Mouse (Mus musculus): ENCODE measurements around the gene Dtymk.
"Not testable (repeated sequence)": the region's sequence is repeated elsewhere in the genome, so short reads cannot be mapped to it uniquely, and the experiment has no call there.

The Dtymk gene

DNA sequence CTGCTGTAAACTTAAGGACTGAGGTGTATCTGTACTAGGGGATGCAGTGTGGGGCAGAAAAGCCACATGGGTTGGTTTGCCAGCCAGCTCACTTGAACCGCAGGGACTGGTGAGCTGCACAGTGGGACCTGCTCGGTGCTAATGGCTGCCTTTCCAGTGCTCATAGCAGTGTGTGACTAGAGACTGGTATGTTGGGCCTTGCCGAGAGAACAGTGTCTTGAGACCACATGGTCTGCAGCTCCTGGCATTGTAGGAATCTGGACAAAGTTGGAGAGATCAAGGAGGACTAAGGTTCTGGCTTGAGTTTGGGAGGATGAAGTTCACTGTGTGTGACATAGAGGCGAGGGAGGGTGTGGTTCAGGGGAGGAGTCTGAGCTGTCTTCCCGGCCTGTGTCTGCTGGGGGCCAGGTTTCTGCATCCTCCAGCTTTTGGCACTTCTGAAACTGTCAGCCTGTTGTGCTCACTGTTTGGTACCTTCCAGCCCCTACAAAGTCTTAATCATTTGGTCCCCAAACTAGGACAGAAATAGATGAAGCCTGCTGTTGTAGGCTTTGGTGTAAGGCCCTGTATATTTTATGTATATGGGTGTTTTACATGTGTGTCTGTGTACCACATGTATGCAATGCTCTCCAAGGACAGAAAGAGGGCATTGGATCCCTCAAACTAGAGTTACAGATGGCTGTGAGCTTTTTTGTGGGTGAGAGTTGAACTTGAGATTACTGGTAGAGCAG is 3.7 kb upstream of the Dtymk start:
- no peak for DNase-seq (ENCODE audit: extremely low read depth, low read depth)

DNA sequence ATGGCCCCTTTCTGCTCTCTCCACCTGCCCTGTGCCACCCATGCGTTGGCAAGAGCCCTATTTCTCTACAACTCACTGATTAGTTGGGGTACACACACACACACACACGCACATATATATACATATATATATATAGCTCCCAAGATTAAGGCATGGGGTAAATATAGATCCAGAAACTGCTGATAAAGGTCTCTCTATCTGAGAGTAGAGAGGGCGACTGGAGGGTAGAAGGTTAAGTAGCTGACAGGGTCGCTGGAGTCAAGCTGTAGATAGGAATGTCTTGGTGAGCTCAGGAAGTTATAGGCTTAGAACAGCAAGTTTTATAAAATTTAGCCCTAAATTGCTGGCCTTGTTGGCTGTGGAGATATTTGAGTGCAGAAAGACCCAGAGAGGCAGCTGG is 3.1 kb upstream of the Dtymk start:
- no peak for DNase-seq (ENCODE audit: extremely low read depth, low read depth)

DNA sequence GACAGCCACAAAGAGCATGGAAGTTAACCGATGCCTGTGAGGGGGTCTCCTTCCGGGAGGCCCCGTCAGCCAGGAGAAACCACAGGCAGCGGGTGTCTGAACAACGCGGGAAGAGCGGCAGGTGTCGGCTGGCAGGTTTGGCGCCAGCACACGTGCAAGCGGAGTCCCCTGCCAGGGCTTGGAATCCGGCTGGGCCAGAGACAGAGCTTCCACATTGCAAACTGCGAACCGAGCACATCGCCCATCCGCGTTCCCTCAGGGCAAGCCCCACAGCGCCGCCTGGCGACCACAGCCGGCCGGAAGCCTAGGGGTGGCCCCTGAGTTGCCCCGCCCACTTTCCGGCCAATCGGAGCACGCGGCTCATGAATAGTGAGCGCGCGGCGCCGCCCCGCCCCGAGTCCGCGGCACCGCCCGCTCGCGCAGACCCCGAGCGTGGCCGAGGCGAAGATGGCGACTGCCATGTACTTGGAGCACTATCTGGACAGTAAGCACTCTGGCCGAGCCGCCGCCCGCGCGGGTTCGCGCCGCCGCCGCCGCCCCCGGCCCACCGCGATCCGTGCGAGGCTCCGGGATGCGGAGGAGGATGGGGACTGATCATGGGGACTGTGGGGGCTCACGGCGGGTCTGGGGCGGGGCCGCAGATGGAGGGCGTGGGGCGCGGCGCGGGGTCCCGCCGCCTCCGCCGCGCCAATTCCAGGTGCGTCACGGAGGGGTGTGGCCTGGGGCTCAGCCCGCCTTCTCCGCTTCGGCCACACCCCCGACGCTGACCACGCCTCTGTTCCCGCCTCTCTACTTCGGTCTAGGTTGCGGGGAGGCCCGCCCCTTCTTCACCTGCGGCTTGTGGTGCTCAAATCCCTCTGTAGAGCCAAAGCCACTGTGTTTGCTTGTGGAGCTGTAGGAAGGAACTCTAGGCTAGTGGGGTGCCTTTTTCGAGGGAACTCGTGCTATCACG is 2.1 kb upstream of the Dtymk start, which contains the start of gene Ing5:
Gene Ing5 (plus strand): TSS at position 410 of the 952 bp plus-strand sequence.
- peak; percentile 92 for DNase-seq (ENCODE audit: extremely low read depth, low read depth)

DNA sequence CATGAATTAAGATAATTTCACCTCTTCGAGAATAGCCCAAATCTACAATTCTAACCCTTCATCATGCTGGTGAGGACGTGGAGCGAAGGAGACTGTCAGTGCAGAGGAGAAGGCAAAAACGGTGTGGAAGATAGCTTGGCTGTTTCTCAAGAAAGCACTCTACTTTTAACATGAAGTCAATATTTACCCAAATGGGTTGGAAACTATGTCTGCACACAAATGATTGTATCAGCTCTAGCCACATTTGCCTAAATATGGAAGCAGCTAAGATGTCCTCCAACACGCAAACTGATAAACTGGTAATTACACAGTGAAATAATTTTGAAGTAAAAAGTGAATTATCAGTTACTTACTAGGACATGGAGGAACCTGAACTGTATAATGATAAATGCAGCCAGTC is 1.0 kb upstream of the Dtymk start:
- DNase-seq (ENCODE audit: extremely low read depth, low read depth) = peak; percentile 76

DNA sequence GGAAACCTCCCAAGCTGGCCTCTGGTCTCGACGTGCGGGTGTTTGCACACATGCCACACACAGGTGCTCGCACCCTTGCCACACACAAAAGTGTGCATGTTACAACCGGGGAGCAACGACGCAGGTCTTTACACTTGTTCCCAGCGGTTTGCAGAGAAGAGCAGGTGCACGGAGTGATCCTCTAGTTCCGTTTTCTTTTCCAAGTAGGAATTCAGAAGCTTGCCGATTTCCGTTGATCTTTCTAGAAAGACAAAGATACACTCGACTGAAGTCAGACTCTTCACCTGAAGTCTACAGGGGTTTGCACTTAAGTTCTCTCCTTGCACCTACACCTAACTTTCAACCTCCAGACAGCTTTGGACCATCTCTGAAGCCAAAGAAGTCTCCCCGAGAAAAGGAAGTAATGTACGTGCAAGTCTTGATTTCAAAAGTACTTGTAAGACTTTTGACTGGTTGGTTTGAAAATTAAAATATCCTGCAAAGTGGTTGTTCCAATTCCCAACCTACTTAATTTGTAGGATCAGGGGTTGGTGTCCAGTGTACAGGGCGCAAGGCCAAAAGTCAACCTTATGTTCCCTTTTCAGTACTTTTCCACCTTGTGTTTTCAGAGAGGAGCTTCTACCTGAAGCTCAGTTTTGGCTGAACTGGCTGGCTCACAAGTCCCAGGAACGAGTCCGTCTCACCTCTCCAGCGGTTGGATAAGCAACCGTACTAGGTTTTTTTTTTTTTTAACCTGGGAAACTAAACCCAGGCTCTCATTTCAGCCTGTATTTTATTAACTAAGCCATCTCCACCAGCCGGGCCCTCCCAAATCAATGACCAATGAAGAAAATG is 847 bp downstream of the Dtymk start:
- DNase-seq (ENCODE audit: extremely low read depth, low read depth) = peak; percentile 55

DNA sequence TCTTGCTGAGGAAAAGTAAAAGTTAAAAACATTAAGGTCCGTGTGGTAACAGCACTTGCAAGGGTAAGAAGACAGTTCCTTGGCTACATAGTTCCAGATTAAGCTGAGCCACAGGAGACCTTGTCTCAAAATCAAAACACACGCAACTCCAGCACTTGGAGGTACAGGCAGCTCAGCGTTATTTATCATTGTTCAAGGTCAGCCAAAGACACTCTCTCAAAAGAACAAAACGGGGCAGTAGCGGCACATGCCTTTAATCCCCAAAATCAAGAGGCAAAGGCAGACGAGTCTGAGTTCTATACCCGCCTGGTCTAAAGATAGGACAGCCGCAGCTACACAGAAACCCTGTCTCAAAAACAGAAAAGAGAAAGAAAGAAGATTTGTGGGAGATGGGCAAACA is 5.8 kb downstream of the Dtymk start:
- no peak for DNase-seq (ENCODE audit: extremely low read depth, low read depth)

DNA sequence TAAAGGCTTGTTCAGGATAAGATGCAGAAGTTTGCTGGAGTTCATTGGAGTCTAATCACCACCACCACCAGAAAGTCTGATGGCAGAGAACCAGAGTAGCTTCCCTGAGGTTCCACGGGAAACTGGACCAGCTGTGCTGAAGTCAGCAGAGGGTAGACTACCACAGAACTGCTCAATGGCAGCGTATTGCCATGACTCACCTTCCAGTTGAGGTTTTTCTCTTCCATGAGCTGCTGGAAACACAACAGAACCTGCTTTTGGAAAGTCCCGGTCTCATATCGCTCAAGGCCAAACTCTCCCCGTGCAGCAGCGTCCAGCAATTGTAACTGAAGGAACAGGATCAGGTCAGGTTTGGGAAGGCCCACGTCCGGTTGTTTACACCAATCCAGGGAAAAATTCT is 7.2 kb downstream of the Dtymk start:
- no peak for DNase-seq (ENCODE audit: extremely low read depth, low read depth)

DNA sequence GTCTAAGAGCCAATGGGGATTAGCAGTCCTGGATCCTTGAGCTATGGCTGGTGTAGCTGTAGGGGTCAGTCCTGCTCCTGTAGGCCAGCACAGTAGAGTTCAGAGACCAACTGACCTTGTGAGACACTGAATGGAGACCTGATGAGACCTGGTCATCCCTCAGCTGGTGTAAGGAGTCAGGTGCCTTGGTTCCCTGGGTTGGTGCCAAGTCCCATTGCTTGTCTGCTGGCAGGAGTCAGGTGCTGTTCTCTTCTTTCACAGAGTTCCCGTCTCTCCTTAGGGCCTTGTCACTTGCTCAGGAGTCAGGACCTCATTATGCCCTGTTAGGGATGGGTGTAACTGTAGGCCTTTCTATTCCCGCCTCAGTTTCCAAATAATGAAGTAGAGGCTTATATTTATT is 14.8 kb downstream of the Dtymk start:
- DNase-seq (ENCODE audit: extremely low read depth, low read depth) = no peak

DNA sequence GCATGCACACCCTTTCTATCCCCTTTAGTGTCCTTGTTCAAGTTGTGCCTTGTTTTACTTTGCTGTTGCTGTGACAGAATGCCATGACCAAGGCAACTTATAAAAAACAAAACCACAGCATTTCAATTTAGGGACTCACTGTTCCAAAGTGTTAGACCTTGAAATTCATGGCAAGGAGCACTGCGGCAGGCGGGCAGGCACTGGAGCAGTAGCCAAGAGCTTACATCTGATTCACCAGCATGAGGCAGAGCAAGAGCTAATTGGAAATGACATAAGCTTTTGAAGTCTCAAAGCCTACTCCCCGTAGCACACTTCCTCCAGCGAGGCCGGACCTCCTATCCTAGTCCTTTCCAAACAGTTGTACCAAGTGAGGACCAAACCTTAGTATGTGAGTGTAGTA is 25.0 kb downstream of the Dtymk start:
- no peak for DNase-seq (ENCODE audit: extremely low read depth, low read depth)

DNA sequence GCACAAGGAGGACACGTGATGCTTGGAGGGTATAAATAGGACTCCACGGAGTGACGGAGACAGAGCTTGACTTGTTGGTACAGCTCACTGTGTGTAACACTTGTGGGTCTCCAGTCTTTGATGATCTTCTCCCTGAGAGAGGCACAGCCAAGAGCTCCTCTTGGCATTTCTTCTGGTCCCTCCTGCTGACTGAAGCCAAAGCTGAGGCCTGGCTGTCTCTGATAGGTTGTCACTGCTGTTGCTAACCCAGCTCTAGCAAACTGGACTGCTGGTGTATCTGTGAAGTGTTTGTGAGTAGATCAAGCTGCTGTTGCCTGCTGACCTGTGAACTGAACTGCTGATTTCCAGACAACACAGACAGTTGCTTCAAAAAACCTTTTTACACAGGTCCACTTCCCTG is 31.8 kb downstream of the Dtymk start:
- no peak for DNase-seq (ENCODE audit: extremely low read depth, low read depth)

DNA sequence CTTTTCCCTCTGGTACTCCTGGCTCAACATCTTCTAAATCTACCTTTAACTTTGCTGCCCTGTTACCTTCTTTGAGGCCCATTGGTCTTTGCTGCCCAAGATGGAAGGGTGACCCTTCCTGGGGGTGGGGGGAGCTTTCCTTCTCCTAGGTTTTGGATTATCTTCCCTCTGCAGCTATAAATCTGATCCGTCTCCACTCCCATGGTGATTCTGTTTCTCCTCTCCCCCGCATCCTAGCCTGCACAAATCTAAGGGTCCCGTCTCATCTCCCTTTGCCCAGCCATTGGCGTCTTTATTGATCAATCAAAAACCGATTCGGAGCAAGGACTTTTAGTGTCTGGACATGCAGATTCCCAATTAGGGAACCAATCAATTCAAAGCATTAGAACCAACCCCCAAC is 34.1 kb downstream of the Dtymk start:
- DNase-seq (ENCODE audit: extremely low read depth, low read depth) = no peak

DNA sequence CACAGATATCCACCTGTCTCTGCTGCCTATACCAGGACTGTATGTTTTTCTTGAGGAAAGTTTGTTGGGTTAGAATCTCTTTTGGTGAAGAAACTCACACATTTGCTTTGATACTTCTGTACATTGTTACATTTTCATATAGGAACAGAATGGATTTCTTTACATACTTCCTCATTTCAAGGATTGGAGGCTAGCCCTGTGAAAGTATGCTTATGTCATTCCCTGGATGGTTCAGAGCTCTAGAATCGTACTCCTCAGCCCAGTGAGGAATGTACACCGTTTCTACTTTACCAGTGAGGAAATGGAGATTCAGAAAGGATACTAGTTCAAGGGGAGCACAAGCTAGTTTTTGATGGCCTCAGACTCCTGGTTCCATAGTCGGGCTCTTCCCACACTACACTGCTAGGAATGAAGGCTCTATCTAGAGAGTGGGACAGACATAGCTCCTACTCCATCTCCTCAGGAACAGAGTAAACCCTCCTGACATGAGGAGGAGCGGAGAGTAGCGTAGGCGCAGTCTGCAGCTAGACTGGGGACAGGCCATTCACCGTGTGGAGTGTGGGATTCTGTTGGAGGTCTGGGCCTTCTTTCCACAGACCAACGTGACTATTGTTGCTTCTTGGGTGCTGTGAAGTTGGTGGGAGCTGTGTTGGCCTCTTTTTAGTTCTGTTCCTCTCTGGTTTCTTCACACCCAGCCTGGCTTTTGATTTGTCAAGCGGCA is 36.7 kb downstream of the Dtymk start:
- no peak for DNase-seq (ENCODE audit: extremely low read depth, low read depth)

DNA sequence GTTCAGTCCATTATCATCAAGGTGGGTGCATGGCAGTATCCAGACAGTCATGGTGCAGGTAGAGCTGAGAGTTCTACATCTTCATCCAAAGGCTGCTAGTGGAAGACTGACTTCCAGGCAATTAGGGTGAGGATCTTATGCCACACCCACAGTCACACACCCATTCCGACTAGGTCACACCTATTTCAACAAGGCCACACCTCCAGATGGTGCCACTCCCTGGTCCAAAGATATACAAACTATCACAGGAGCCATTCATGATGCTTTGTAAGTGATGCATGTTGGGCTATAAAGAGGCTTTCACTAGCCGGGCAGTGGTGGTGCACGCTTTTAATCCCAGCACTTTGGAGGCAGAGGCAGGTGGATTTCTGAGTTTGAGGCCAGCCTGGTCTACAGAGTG is 38.2 kb downstream of the Dtymk start:
- DNase-seq (ENCODE audit: extremely low read depth, low read depth) = not testable (repeated sequence)

DNA sequence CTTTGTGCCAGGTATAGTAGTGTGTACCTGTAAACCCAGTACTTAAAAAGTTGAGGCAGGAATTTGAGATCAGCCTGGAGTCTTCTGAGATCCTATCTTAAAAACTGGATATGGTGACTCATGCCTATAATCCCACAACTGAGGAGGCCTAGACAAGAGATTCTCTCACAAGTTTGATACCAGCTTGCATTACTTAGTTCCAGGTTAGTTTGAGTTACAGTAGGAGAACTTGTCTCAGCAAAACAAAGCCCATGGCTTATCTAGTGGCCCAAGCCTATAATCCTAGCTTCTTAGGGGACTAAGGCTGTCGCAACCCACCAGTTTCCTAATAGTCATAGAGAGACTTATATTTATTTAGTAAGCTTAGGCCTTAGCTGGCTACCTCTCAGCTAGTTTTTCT is 41.7 kb downstream of the Dtymk start:
- DNase-seq (ENCODE audit: extremely low read depth, low read depth) = no peak

DNA sequence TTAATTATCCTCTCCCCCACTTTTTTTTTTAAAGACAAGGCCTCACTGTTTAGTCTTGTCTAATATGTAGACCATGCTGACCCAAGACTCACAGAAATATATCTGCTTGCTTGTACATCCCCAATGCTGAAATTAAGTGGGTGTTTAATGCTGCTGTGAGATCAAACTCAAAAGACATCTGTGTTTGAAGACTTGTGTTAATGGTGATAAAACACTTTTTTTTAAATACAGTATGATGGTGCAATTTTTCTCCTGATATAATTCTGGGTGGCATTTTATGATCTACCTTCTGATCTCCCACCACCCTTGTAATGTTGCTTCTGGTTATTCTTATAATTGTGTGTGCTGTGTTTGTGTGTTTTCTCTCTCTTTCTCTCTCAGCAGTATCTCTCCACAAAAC is 45.6 kb downstream of the Dtymk start:
- DNase-seq (ENCODE audit: extremely low read depth, low read depth) = no peak

DNA sequence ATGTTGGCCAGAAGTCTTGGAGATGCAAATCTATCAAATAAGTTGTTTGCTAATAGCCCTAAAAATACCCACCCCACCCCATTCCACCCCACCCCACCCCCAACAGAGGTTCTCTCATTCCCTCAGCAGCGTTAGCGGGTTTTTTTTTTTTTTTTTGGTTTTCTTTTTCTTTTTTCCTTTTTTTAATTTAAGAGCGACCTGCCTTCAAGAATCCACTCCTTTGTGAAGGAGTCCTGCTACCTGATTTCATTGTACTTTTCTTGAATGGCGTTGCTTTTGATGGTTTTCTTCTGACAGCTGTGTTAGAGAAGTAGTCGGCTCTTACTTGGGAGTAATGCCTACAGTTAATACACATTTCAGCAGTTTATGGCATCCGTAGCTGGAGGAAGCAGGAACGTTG is 46.1 kb downstream of the Dtymk start:
- DNase-seq (ENCODE audit: extremely low read depth, low read depth) = no peak

DNA sequence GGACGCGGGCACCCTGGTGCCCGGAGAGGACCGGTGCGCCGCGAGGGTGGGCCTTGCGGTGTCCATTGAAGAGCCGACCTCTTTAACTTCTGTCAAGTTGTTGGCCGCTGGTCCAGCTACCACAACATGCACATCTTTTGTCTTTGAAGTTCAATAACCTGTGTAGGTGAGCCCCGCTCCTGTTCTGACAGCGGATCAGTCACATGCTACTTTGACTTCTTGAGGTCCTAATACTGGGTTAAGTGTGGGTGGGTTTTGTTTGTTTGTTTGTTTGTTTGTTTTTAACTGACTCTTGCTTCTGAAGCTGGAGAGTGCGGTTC is 46.5 kb downstream of the Dtymk start:
- DNase-seq (ENCODE audit: extremely low read depth, low read depth) = no peak

DNA sequence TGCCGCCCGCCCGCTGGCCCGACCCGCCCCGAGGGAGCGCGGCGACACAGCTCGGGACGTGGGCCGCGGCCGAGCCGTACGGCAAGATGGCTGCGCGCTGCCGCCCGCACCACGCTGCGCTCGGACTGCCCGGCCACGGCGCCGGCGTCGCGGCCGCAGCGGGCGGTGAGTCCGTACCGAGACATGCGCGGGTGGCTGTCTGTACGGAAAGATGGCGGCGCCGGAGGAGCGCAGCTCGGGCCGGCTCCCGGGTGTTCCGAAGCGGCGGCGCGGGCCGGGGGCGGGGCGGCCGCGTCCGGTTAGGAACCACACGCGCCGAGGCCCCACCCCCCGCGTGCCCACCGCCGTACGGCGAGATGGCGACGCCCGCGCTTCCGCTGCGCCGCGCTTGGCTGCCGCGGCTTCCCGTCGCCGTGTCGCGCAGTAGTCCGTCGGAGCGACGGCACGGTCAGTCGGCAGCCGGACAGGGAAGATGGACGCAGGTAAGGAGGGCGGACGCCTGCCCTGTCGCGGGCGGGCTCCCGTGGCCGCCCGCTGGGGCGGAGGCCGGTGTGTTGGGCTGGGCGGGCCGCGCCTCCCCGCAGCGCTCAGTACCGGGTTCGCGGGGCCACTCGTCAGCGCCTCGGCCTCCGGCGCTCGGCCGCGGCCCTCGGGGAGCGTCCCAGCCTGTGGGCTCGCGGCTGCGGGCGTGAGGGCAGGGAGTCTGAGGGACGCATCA is 47.0 kb downstream of the Dtymk start, which contains the start of gene Thap4:
Gene Thap4 (minus strand): TSS at position 292 of the 718 bp plus-strand sequence.
- DNase-seq (ENCODE audit: extremely low read depth, low read depth) = peak; percentile 73

DNA sequence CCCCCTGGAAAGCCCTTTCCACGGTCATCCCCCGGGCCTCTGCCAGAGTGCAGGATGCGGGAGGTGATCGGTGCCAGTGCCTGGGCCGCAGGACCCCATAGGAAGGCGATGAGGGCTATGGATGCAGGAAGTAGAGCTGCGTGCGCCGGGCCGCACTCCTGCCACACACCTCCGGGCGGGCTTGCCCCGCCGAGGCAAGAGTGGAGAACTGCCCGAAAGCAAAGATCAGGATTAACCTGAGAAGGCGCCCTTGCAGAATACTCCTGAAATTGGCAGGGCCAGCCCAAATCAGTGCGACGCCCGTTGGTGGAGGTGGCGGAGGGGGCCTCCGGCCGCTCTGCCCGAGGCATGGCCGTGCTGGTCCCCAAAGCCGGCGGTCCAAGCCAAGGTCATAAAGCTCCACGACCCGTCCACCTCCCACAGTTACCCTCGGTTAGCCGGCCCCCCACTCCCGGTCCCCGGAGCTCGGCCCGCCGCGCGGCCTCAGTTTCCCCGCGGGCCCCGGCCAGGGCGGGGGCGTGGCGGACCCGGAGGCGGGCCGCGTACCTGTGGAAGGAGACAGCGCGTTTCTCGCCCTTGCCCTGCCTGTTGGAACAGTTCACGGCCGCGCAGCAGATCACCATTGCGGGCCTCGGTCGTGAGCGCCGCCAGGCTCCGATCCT is 47.7 kb downstream of the Dtymk start:
- DNase-seq (ENCODE audit: extremely low read depth, low read depth) = no peak

DNA sequence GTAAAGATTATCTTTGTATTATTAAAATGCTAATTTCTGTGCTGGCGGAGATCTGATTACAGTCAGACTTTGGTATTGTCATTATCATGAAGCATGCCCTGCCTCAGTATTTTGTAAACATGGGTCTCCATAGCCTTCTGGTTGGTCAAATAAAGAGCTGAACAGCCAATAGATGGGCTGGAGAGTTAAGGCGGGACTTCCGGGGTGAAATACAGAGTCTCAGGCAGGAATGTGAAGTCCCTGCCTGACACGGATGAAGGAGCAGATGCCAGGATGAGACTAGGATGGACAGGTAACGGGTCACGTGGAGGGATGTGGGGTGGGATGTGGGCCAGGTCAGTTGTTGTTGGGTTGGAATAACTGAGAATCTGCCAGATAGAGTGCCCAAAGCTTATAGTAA is 50.4 kb downstream of the Dtymk start, which contains the start of gene Atg4b:
Gene Atg4b (plus strand): TSS at position 211 of the 400 bp plus-strand sequence.
- DNase-seq (ENCODE audit: extremely low read depth, low read depth) = no peak
